Mouse (Mus musculus): ENCODE data around the gene Diablo. TPM values are rescaled to one million over a fixed set of nuclear protein-coding genes. Genes with fewer than 3 reads are reported as not detected.
"Not testable (repeated sequence)": the region's sequence is repeated elsewhere in the genome, so short reads cannot be mapped to it uniquely, and the experiment has no call there.

The Diablo gene
- polyA plus RNA-seq, 1 experiment from 2014 or later: 95.4 TPM

DNA sequence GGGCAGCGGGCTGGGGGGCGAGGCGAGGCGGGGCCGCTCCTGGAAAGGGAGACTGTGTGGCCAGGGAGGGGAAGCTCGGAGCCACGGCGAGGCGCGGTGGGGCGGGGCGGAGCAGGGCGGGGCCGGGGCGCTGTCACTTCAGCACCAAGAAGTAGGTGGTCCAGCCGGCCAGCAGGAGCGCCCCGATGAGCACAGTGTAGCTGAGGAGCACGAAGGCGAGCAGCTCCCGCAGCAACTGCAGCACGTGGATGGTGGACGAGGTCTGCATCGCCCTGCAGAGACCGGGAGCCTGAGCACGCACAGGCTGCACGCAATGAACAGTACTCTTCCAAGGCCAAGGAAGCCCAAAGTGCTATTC, 396 bp upstream of the Diablo start:
- ATAC-seq (ENCODE audit: insufficient number of reproducible peaks, low FRiP score, low TSS enrichment, low read depth): peak; percentile 91
- Histone ChIP-seq H3K4me1 (peaks cover 22% of the 10 kb centered on the region), H3K4me2 (peak overlapping the region; percentile 91), H3K9me3 (no peaks in the 10 kb centered on the region), H3K9ac (no peak overlapping the region), H3K27ac (no peak overlapping the region), H3K27me3 (no peaks in the 10 kb centered on the region), H3K36me3 (peaks cover 21% of the 10 kb centered on the region), H3K4me3 (peak overlapping the region; percentile 94)
- under 1% methylated on average over 16 of the region's 27 CpGs for WGBS

DNA sequence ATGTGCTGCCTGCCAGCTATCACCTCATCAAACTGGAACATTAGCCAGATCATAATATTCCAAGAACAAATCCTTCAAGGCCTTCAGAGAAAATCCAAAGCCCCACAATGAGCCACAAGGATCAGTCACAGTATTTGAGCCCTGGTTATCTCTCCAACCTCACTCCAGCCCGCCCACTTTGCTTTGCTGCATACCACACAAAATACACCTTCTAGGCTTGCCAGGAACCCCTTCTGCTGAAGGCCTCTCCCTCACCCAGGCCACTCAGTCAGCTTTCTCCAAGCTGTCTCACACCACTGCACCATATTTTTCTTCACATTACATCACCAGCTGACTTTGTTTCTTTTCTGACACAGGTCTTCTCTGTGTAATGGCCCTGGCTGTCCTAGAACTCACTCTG, 1.8 kb downstream of the Diablo start:
- Histone ChIP-seq H3K27me3 (no peaks in the 10 kb centered on the region), H3K4me2 (no peak overlapping the region), H3K4me3 (no peak overlapping the region), H3K27ac (no peak overlapping the region), H3K4me1 (peaks cover 22% of the 10 kb centered on the region), H3K9ac (no peak overlapping the region), H3K9me3 (no peaks in the 10 kb centered on the region), H3K36me3 (peaks cover 25% of the 10 kb centered on the region)
- WGBS: 79% methylated on average over 1 of the region's 1 CpGs
- no peak for ATAC-seq (ENCODE audit: insufficient number of reproducible peaks, low FRiP score, low TSS enrichment, low read depth)

DNA sequence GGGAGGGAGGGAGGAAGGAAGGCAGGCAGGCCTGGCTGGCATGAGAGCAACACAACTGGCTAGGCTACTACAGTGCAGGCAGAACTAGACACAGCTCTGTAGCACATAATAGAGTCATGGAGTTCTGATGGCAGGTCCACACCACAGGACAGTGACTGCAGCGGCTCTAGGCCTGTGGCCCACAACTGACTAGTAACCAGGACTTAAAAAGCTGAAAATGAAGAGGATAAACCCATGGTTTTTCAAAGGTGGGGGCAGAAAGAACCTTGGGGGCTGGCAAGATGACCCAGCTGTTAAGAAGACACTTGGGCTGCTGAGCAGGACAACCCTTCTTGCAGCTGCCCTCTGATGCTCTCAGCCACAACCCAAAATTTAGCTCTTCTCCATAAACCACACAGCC, 2.4 kb downstream of the Diablo start:
- no peak overlapping the region for H3K4me3 ChIP-seq
- no peaks in the 10 kb centered on the region for H3K27me3 ChIP-seq
- H3K9me3 ChIP-seq: no peaks in the 10 kb centered on the region
- peaks cover 22% of the 10 kb centered on the region for H3K4me1 ChIP-seq
- H3K27ac ChIP-seq: no peak overlapping the region
- no peak for ATAC-seq (ENCODE audit: insufficient number of reproducible peaks, low FRiP score, low TSS enrichment, low read depth)
- H3K36me3 ChIP-seq: peaks cover 26% of the 10 kb centered on the region
- 68% methylated on average over 1 of the region's 1 CpGs for WGBS
- no peak overlapping the region for H3K4me2 ChIP-seq
- H3K9ac ChIP-seq: no peak overlapping the region

DNA sequence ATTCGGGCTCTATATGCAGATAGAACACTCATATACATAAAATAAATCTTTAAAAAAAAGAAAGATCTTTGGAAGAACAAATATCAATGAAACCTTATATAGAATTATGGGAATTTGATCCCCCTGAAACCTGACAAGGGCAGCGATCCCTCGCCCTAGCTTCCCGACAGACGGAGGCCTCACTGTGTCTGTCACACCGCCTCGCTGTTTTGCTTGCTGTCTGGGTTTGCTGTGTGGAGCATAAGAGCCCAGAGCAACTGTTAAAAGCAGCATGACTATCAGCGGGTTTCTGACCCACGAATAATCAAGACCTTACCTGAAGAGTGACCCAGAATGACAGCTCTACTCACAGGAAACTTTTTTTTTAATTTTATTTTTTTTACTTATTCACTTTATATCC, 3.3 kb downstream of the Diablo start:
- peaks cover 34% of the 10 kb centered on the region for H3K36me3 ChIP-seq
- no peak overlapping the region for H3K27ac ChIP-seq
- H3K9ac ChIP-seq: no peak overlapping the region
- H3K4me3 ChIP-seq: no peak overlapping the region
- H3K4me1 ChIP-seq: peaks cover 22% of the 10 kb centered on the region
- no peak overlapping the region for H3K4me2 ChIP-seq
- WGBS: 73% methylated on average over 9 of the region's 9 CpGs
- H3K27me3 ChIP-seq: no peaks in the 10 kb centered on the region
- no peak for ATAC-seq (ENCODE audit: insufficient number of reproducible peaks, low FRiP score, low TSS enrichment, low read depth)
- H3K9me3 ChIP-seq: no peaks in the 10 kb centered on the region

DNA sequence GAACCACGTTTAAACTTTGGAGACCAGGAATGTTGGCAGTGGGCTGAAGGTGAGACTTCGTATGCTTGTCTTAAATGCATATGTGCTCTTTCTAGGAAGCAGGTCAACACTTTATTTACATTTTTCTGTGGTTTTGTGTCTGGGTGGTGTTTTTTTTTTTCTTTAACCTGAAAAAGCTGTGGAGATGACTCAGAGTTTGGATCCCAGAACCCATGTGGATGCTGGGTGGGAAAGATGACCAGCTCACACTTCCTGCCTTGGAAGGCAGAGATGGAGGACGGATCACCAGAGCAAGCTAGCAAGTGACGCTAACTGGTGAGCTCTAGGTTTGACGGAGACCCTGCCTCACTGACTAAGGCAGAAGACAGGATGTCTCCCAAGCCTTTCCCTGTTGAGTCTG, 9.1 kb downstream of the Diablo start:
- Histone ChIP-seq H3K4me3 (no peak overlapping the region), H3K27ac (no peak overlapping the region), H3K9ac (no peak overlapping the region), H3K4me1 (peaks cover 11% of the 10 kb centered on the region; the same call in 1 of the 2 replicates), H3K27me3 (no peaks in the 10 kb centered on the region; the same call in 1 of the 2 replicates), H3K9me3 (no peaks in the 10 kb centered on the region), H3K36me3 (peaks cover 55% of the 10 kb centered on the region), H3K4me2 (no peak overlapping the region)
- WGBS: 87% methylated on average over 5 of the region's 5 CpGs
- ATAC-seq (ENCODE audit: insufficient number of reproducible peaks, low FRiP score, low TSS enrichment, low read depth): no peak

DNA sequence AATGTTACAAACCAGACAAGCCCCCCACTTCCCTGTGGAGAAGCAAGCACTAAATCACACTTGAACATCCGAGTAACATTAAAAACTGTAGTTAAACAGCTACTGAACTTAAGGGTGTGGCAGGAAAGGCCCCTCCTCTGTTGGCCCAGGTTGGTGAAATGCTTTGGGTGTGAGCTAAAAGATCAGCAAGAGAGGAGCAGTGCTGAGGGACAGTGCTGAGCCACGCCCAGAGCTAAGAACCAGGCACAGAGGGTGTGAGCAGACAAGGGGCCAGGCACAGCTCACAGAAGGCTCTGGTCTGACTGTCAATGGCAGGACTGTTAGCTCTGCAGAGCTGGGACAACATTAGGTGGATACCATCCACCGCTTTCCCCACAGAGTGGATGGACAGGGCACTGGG, 11.9 kb downstream of the Diablo start:
- WGBS: 68% methylated on average over 3 of the region's 3 CpGs
- H3K36me3 ChIP-seq: peaks cover 34% of the 10 kb centered on the region

DNA sequence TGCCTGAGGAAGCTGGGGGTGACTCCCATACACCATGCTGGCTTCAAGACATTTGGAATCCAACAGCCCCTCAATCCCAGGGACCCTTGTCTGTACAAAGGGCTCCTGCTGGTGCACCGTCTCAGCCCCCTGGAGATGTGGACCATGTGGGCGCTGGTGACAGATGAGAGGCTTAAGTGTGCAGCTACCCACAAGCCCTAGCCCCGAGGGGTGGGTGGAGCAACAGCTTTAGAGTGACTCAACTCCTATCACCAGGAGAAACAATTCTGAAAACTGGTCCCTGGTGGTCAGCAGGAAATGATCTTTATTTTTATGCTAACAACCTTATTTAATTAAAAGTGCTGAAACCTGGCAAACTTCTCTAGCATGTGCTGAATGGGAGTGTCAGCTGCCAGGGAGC, 12.6 kb downstream of the Diablo start:
- H3K4me2 ChIP-seq; ATAC-seq (ENCODE audit: insufficient number of reproducible peaks, low FRiP score, low TSS enrichment, low read depth); H3K27ac ChIP-seq; H3K9me3 ChIP-seq; H3K4me3 ChIP-seq; H3K9ac ChIP-seq: not testable (repeated sequence)
- Histone ChIP-seq H3K4me1 (peaks cover 27% of the 10 kb centered on the region), H3K36me3 (peaks cover 27% of the 10 kb centered on the region), H3K27me3 (peaks cover 15% of the 10 kb centered on the region)
- WGBS: 71% methylated on average over 3 of the region's 3 CpGs

More for the DNA sequence above, 11.9 kb downstream of the Diablo start:
- peaks cover 13% of the 10 kb centered on the region for H3K27me3 ChIP-seq
- H3K9me3 ChIP-seq: no peaks in the 10 kb centered on the region
- peaks cover 27% of the 10 kb centered on the region for H3K4me1 ChIP-seq
- ATAC-seq (ENCODE audit: insufficient number of reproducible peaks, low FRiP score, low TSS enrichment, low read depth): no peak
- no peak overlapping the region for H3K27ac ChIP-seq
- H3K4me2 ChIP-seq: no peak overlapping the region
- no peak overlapping the region for H3K4me3 ChIP-seq
- no peak overlapping the region for H3K9ac ChIP-seq

DNA sequence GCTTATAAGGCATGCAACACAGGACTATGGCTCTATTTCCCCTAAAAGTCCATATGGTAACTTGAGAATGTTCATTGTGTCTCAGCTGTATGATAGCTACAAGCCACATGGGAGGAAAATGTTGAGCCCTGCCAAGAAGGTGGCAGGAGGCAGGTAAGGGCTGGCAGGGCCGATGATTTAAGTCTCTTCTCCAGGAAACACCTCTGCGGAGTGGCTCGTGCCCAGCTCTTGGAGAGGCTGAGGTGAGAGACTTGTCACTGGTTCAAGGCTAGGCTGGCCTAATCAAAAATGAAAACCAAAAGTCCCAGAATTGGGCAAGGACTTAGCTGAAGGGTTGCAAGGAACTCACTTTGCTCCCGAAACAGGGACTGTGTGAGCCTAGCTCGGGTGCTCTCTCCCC, 13.8 kb downstream of the Diablo start, which contains the start of gene B3gnt4:
B3gnt4 (plus strand) TSS at position 301 of the 400 bp plus-strand sequence.
- ATAC-seq (ENCODE audit: insufficient number of reproducible peaks, low FRiP score, low TSS enrichment, low read depth): no peak
- H3K4me1 ChIP-seq: peaks cover 27% of the 10 kb centered on the region
- H3K27ac ChIP-seq: no peak within 1 kb of the TSS
- H3K9me3 ChIP-seq: no peaks in the 10 kb centered on the region
- H3K27me3 ChIP-seq: peaks cover 19% of the 10 kb centered on the region
- no peak within 1 kb of the TSS for H3K4me2 ChIP-seq
- WGBS: 78% methylated on average over 5 of the region's 5 CpGs
- peaks cover 16% of the 10 kb centered on the region for H3K36me3 ChIP-seq
- H3K4me3 ChIP-seq: no peak within 1 kb of the TSS
- H3K9ac ChIP-seq: no peak within 1 kb of the TSS

DNA sequence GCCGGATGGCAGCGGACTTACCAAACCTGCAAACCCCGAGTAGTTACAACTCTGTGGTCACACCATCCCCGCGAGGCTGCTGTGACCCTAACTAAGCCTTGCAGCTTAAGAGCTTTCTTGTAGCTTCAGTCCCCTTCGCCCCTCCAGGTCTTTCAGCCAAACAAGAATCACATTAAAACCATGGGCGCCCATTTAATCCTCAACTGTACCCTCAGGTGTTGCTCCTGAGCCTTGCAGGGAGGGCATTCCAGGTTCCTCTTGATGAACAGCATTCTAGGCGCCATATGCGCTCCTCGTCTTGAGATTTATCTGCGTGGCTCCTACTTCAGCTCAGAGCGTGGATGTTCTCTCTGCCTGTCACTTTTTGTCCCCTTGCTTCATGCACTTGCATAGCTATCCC, 15.1 kb downstream of the Diablo start:
- no peaks in the 10 kb centered on the region for H3K9me3 ChIP-seq
- 5% methylated on average over 12 of the region's 12 CpGs for WGBS
- peaks cover 27% of the 10 kb centered on the region for H3K4me1 ChIP-seq
- H3K36me3 ChIP-seq: peaks cover 13% of the 10 kb centered on the region
- H3K27ac ChIP-seq: no peak overlapping the region
- H3K9ac ChIP-seq: peak overlapping the region; percentile 45
- H3K4me2 ChIP-seq: peak overlapping the region; percentile 88
- H3K27me3 ChIP-seq: peaks cover 19% of the 10 kb centered on the region
- H3K4me3 ChIP-seq: peak overlapping the region; percentile 65
- no peak for ATAC-seq (ENCODE audit: insufficient number of reproducible peaks, low FRiP score, low TSS enrichment, low read depth)

DNA sequence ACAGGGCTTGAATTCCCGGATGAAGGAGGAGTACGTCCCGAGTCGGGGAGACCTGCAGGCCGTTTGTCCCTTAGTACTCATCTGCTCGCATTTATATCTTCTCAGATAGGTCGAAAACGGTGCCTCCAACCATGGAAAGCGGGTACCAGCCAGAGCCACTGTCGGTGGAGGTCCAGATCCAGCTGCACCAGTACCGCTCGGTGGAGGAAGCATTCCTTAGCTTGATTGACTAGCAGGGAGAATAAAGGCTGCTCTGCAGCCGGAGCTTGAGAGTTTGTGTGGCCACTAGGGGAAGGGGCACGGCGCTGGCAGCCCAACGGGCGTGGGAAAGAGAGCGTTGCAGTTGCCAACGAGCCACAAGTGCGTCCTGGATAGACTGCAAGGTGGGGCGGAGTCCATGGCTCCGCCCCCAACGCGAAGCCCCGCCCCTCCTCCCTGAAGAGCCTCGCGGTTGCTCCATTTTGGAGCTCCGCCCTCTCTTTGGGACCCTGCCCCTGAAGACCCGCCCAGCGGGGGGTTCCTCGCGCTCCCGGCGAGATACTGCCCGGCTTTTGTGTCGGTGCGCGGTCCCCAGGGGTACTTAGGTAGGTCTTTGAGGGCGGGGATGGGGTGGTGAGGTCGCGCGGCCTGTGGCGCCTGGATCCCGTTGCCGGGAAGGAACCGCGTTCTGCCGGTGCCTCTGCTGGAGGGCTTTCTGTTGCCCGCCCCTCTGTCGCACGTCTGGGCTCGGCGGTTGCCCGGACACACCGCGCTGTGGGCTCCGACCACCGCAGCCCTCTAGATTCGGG, 15.8 kb downstream of the Diablo start:
- ATAC-seq (ENCODE audit: insufficient number of reproducible peaks, low FRiP score, low TSS enrichment, low read depth): peak; percentile 51

DNA sequence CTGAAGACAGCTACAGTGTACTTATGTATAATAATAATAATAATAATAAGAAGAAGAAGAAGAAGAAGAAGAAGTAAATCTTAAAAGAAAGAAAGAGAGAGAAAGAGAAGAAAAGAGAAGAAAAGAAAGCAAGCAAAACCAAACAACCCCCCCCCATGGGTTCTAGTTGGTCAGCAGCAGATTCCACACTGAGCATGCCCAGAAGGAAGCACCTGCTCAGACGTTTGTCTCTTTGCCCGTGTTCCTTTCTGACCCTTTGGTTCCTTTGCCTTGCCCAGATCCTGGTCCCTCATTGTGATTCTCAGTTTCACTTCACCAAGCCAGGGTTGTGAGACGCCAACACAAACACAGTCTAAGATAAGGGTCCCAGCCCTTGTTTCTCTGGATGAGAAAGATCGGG, 22.0 kb downstream of the Diablo start:
- 69% methylated on average over 4 of the region's 4 CpGs for WGBS
- peaks cover 14% of the 10 kb centered on the region for H3K27me3 ChIP-seq
- ATAC-seq (ENCODE audit: insufficient number of reproducible peaks, low FRiP score, low TSS enrichment, low read depth): no peak
- H3K27ac ChIP-seq: no peak overlapping the region
- no peaks in the 10 kb centered on the region for H3K9me3 ChIP-seq
- H3K36me3 ChIP-seq: no peaks in the 10 kb centered on the region
- no peak overlapping the region for H3K4me3 ChIP-seq
- H3K4me2 ChIP-seq: no peak overlapping the region
- H3K4me1 ChIP-seq: peaks cover 13% of the 10 kb centered on the region
- H3K9ac ChIP-seq: no peak overlapping the region

More for the DNA sequence above, 15.8 kb downstream of the Diablo start:
- Histone ChIP-seq H3K9me3 (no peaks in the 10 kb centered on the region), H3K9ac (peak overlapping the region; percentile 45), H3K27me3 (peaks cover 19% of the 10 kb centered on the region), H3K4me3 (peak overlapping the region; percentile 65), H3K27ac (no peak overlapping the region), H3K36me3 (peaks cover 13% of the 10 kb centered on the region), H3K4me1 (peaks cover 32% of the 10 kb centered on the region), H3K4me2 (peak overlapping the region; percentile 88)
- under 1% methylated on average over 59 of the region's 59 CpGs for WGBS

DNA sequence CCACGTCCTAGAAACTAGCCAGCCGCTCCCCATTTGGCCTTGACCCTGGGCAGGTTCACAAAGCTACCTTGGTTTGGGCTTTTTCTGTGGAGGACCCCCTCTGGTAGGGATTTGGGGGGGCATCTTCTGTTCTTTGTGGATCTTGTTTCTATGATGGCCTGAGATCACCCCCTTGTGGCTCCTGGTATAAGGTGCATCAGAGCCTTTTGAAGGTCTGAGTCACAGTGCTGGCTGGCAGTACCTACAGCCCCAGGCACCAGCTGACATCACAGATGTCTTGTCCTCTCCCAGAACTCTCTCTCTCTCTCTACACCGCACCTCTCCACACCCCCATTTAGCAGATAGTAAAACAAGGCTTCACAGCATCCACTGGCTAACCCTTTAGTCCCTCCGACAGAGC, 24.3 kb downstream of the Diablo start:
- Histone ChIP-seq H3K9ac (no peak overlapping the region), H3K4me3 (no peak overlapping the region), H3K4me1 (peaks cover 18% of the 10 kb centered on the region), H3K27ac (no peak overlapping the region), H3K4me2 (no peak overlapping the region), H3K9me3 (no peaks in the 10 kb centered on the region), H3K27me3 (peaks cover 10% of the 10 kb centered on the region), H3K36me3 (no peaks in the 10 kb centered on the region)
- 46% methylated on average over 4 of the region's 4 CpGs for WGBS
- ATAC-seq (ENCODE audit: insufficient number of reproducible peaks, low FRiP score, low TSS enrichment, low read depth): no peak

All from limb, embryonic 15.5 days (tissue).